Comparison of ENCODE assay signal across 15 mouse cellular contexts in genomic region chr11:119954233-119954632, GRCm38 (mm10). TPM values are rescaled to one million over a fixed set of nuclear protein-coding genes. Genes with fewer than 3 reads are reported as not detected.
A peak's percentile ranks its signal among the peaks of the same experiment; 100 is the strongest.
DNase-seq lines count a peak whose midpoint lies in the region; ATAC-seq and TF ChIP-seq lines count a peak whose summit lies in the region.
"Had no signal": no experiment of that assay in that cellular context is flagged by ENCODE, and none has a peak within 500 bp of the region (broad histone marks: within the 10 kb centered on the region; RNA-seq: fewer than 3 reads in every experiment).

No protein-coding gene starts in this region.

- no peak overlapping the region for H3K4me2 ChIP-seq in heart, embryonic 12.5 days
- H3K4me2 ChIP-seq in liver, postnatal 0 days (ENCODE audit: low read depth, low read length): no peak overlapping the region
- no peak overlapping the region for H3K4me2 ChIP-seq in liver, embryonic 11.5 days
- H3K4me2 ChIP-seq: embryonic facial prominence, embryonic 12.5 days; stomach, embryonic 15.5 days had no signal

- 0 out of 2 replicates have a peak overlapping the region, but pooled peaks have one; percentile 43 for H3K27ac ChIP-seq in heart, embryonic 10.5 days
- no peak overlapping the region for H3K27ac ChIP-seq in heart, embryonic 12.5 days (ENCODE audit: poor library complexity, severe bottlenecking)
- H3K27ac ChIP-seq in liver, postnatal 0 days (ENCODE audit: low read depth): peak overlapping the region; percentile 70
- H3K27ac ChIP-seq in liver, embryonic 11.5 days (ENCODE audit: low read depth, low read length): no peak overlapping the region
- H3K27ac ChIP-seq: embryonic facial prominence, embryonic 12.5 days; hindbrain, postnatal 0 days; stomach, embryonic 15.5 days had no signal

- H3K9ac ChIP-seq in heart, embryonic 12.5 days: no peak overlapping the region
- H3K9ac ChIP-seq in liver, postnatal 0 days (replicated peaks): no peak overlapping the region; the same call in 1 of the 2 replicates
- no peak overlapping the region for H3K9ac ChIP-seq in liver, embryonic 11.5 days (ENCODE audit: low read depth, low read length)
- H3K9ac ChIP-seq: embryonic facial prominence, embryonic 12.5 days; stomach, embryonic 15.5 days had no signal

- H3K4me1 ChIP-seq in heart, embryonic 10.5 days: peaks cover 72% of the 10 kb centered on the region
- peaks cover 91% of the 10 kb centered on the region for H3K4me1 ChIP-seq in heart, embryonic 12.5 days (replicated peaks)
- peaks cover 56% of the 10 kb centered on the region for H3K4me1 ChIP-seq in liver, postnatal 0 days (ENCODE audit: insufficient read depth)
- H3K4me1 ChIP-seq in liver, embryonic 11.5 days (replicated peaks; ENCODE audit: control insufficient read depth, insufficient read depth, low read length): peaks cover 27% of the 10 kb centered on the region

- 49% methylated on average over 4 of the region's 4 CpGs for WGBS in heart, embryonic 10.5 days
- 33% methylated on average over 4 of the region's 4 CpGs for WGBS in heart, embryonic 12.5 days
- 21% methylated on average over 4 of the region's 4 CpGs for WGBS in liver, postnatal 0 days (ENCODE audit: insufficient replicate concordance)
- 35% methylated on average over 4 of the region's 4 CpGs for WGBS in liver, embryonic 11.5 days

- H3K4me3 ChIP-seq in heart, embryonic 10.5 days: no peak overlapping the region
- H3K4me3 ChIP-seq in heart, embryonic 12.5 days: no peak overlapping the region
- H3K4me3 ChIP-seq in liver, postnatal 0 days (ENCODE audit: low read depth, low read length): no peak overlapping the region
- no peak overlapping the region for H3K4me3 ChIP-seq in liver, embryonic 11.5 days (ENCODE audit: low read depth, low read length)
- H3K4me3 ChIP-seq: embryonic facial prominence, embryonic 12.5 days; myocyte; stomach, embryonic 15.5 days had no signal

- no peaks in the 10 kb centered on the region for H3K9me3 ChIP-seq in heart, embryonic 10.5 days
- H3K9me3 ChIP-seq in heart, embryonic 12.5 days (replicated peaks): no peaks in the 10 kb centered on the region
- no peaks in the 10 kb centered on the region for H3K9me3 ChIP-seq in liver, postnatal 0 days (ENCODE audit: low read length)
- no peaks in the 10 kb centered on the region for H3K9me3 ChIP-seq in liver, embryonic 11.5 days (ENCODE audit: control insufficient read depth, low read length)
- H3K9me3 ChIP-seq: embryonic facial prominence, embryonic 12.5 days; stomach, embryonic 15.5 days had no signal

- DNase-seq in heart, embryonic 10.5 days (ENCODE audit: low spot score): no peak
- DNase-seq in liver, postnatal 0 days: no peak
- DNase-seq in liver, embryonic 11.5 days (ENCODE audit: low spot score): no peak
- peak; percentile 38 to 43 for DNase-seq in B cell, adult 2 months
- peak; percentile 25 to 26 for DNase-seq in monocyte, adult 2 months (ENCODE audit: low read depth in 1 of 2, low spot score in 2 of 2)
- no peak for DNase-seq in right cerebral cortex, postnatal 4 days
- no peak for DNase-seq in retina, embryonic 14.5 days (ENCODE audit: low spot score)
- DNase-seq: adrenal gland, postnatal 36 days; kidney, postnatal 4 days; thymus, postnatal 4 days had no signal

- TF ChIP-seq CTCF in liver, postnatal 0 days (IDR thresholded peaks at IDR 0.05; ENCODE audit: low read depth): no peak

- H3K36me3 ChIP-seq in heart, embryonic 10.5 days: no peaks in the 10 kb centered on the region
- H3K36me3 ChIP-seq in heart, embryonic 12.5 days: 0 out of 2 replicates have a peak, but pooled peaks cover 5% of the 10 kb centered on the region
- H3K36me3 ChIP-seq in liver, postnatal 0 days (replicated peaks; ENCODE audit: insufficient read depth, low read length): peaks cover 6% of the 10 kb centered on the region; the same call in 1 of the 2 replicates
- H3K36me3 ChIP-seq in liver, embryonic 11.5 days (ENCODE audit: control insufficient read depth, insufficient read depth, low read length): 0 out of 2 replicates have a peak, but pooled peaks cover 2% of the 10 kb centered on the region
- H3K36me3 ChIP-seq: embryonic facial prominence, embryonic 12.5 days; stomach, embryonic 15.5 days had no signal

- H3K27me3 ChIP-seq in heart, embryonic 10.5 days (ENCODE audit: insufficient read depth, poor library complexity, severe bottlenecking): no peaks in the 10 kb centered on the region
- H3K27me3 ChIP-seq in heart, embryonic 12.5 days (replicated peaks): no peaks in the 10 kb centered on the region
- H3K27me3 ChIP-seq in liver, postnatal 0 days (ENCODE audit: insufficient read depth, low read length): no peaks in the 10 kb centered on the region
- H3K27me3 ChIP-seq in liver, embryonic 11.5 days (replicated peaks; ENCODE audit: control insufficient read depth, insufficient read depth, low read length): no peaks in the 10 kb centered on the region
- H3K27me3 ChIP-seq: embryonic facial prominence, embryonic 12.5 days; stomach, embryonic 15.5 days had no signal

- no peak for ATAC-seq in heart, embryonic 12.5 days (ENCODE audit: insufficient number of reproducible peaks, low FRiP score)
- ATAC-seq in liver, postnatal 0 days: no peak
- no peak for ATAC-seq in liver, embryonic 11.5 days (replicated peaks; ENCODE audit: low FRiP score)
- ATAC-seq: hindbrain, postnatal 0 days had no signal

- no peak for TF ChIP-seq EP300 in liver, postnatal 0 days (IDR thresholded peaks at IDR 0.05; ENCODE audit: low read depth)

RNA-seq across cellular contexts. Expression of gene Baiap2, which starts 11.7 kb away (rescaled TPM):
- 11.6 and 13.1 TPM in 2 replicates for polyA plus RNA-seq in heart, embryonic 10.5 days (2016; fragmentation: Nextera tagmentation; extraction: Ambion mirVana)
- 15.6 and 16.4 TPM in 2 replicates for polyA plus RNA-seq in heart, embryonic 12.5 days (2016; fragmentation: Nextera tagmentation; extraction: Ambion mirVana)
- polyA plus RNA-seq in liver, postnatal 0 days (2015; fragmentation: Nextera tagmentation; extraction: Ambion mirVana): 20.8 and 21.3 TPM in 2 replicates
- 9.7 and 10.2 TPM in 2 replicates for polyA plus RNA-seq in liver, embryonic 11.5 days (2014; fragmentation: Nextera tagmentation; extraction: Ambion mirVana)

RNA-seq across cellular contexts. Expression of gene Chmp6, which starts 41.0 kb away (rescaled TPM):
- polyA plus RNA-seq in heart, embryonic 10.5 days (2016; fragmentation: Nextera tagmentation; extraction: Ambion mirVana): 86.7 and 96.6 TPM in 2 replicates
- 67.8 and 70.4 TPM in 2 replicates for polyA plus RNA-seq in heart, embryonic 12.5 days (2016; fragmentation: Nextera tagmentation; extraction: Ambion mirVana)
- polyA plus RNA-seq in liver, postnatal 0 days (2015; fragmentation: Nextera tagmentation; extraction: Ambion mirVana): 28.0 and 30.5 TPM in 2 replicates
- polyA plus RNA-seq in liver, embryonic 11.5 days (2014; fragmentation: Nextera tagmentation; extraction: Ambion mirVana): 70.1 and 77.2 TPM in 2 replicates

Comparison
In these comparisons a context has a peak if more than half of its experiments do, and no peak if none do; other contexts are left out.
1. H3K27ac ChIP-seq: peak in heart, embryonic 10.5 days (single experiment) and liver, postnatal 0 days (single experiment); none in heart, embryonic 12.5 days (single experiment) and liver, embryonic 11.5 days (single experiment).
2. DNase-seq: peak in B cell, adult 2 months (2 of 2) and monocyte, adult 2 months (2 of 2); none in heart, embryonic 10.5 days (single experiment), liver, postnatal 0 days (single experiment), liver, embryonic 11.5 days (single experiment), right cerebral cortex, postnatal 4 days (single experiment) and retina, embryonic 14.5 days (single experiment).